Mouse (Mus musculus) layer of hippocampus, postnatal 14 days (tissue): ENCODE data around the gene Fam122a. TPM values are rescaled to one million over a fixed set of nuclear protein-coding genes. Genes with fewer than 3 reads are reported as not detected.

ENCODE experiments used
- DNase-seq, 2 experiments: peaks; one replicate each; pipeline ENCODE4 v3.0.0; 2021 to 2022; ENCODE audit warnings: low spot score in 2 of 2, mixed read lengths in 1 of 2
- total RNA-seq, 2 experiments: library from RNA; stranded (reverse); gene quantifications; 2 replicates each; pipeline ENCODE4 v1.2.3; 2021

Fam122a gene
- total RNA-seq, 2 experiments from 2014 or later, result 34.2 to 34.4 TPM

DNA sequence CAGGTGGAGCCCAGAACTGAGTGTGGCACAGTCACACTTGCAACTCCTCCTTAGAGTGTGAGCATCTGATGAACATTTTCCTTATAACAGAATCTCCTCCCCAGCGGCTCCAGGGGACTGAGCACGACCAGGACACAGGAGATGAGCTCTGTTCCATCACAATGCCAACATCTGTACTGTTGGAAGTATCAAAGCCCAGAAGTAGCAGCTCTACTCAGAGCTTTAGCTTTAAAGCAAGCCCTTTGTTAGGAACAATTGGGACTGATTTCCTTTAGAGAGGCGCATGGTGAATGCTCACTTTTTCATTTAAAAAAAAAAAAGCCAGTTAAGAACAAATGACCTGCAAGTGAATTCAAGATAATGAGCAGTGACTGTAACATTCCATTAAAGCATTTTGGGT is 14.7 kb upstream of the Fam122a start:
- no peak for DNase-seq

DNA sequence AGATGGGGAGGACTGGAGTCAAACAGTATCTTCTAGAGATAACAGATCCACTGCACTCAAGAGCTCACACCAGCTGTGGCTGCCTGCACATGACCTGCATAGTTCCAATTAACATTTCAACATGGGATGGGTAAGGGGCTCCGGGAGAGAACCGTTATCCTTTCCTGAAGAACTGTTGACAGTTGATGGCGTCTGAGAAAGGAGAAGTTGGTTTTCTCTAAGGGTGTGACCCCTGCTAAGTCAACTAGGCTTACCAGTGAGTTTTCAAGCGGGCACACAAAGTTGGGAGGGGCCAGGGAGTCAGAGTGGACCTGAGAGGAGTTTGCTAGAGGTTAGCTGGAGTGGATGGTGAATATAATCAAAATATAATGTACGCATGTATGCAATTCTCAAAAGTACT is 13.1 kb upstream of the Fam122a start:
- no peak for DNase-seq

DNA sequence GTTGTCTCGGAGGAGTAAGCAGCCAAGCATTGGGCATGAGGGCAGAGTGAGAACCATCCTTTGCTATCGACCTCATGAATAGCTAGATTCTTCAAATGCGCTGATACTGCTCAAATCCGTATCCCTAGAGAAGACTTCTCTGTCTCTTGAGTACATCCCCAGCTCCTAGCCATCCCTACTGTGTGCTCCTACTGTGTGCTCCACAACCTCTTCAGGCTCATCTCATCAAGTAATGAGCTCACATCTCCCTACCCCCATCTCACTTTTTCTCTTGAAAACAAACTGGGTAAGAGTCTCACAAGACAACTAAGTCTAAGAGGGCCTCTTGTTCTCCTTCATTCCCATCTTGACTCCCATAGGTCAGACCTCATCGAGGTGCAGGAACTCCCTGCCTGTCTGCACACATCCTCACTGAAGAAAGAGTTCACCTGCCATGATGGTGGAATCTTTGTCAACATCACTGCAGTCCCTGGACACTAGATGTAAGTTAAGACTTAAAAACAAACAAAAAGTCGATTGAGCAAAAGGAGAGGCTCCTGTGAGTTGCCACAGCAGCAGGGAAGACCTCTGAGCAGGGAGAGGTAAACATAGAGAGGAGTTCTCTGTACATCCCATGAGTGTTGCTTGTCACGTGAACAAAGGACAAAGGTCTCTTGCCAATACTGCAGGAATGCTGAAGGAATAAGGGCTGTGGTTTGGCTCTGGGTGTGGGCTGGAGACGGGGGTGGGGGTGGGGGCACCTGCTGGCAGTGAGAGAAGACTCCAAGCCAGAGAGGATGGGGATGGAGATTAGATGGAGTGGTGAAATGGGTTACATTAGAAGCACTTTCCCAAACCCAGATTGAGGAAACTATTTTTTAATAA is 9.5 kb upstream of the Fam122a start:
- no peak for DNase-seq

DNA sequence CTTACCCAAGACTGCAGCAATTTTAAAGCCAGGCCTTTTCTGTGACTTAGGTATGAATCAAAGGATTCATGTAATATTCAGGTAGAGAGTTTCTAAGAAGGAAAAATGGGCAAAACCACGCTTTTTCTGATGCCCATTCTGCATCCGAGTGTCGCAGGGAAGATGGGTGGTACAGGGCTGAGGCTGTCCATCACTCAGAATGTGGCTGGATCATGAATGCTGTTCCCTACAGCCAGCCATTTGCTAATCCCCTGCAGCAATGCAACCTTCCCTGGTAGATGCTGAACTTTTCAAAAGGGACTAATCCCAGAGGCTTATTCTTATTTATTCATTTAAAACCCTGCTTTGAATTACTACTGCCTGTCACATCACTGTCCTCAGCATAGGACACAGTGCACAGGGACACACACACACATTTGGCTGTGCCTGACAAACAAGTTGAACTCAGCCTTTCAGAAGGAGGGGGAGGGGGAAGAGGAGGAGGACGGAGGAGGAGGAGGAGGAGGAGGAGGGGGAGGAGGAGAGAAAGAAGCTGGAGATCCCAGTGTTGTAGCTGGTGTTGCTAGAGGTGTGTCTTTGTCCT is 7.5 kb upstream of the Fam122a start:
- no peak for DNase-seq

DNA sequence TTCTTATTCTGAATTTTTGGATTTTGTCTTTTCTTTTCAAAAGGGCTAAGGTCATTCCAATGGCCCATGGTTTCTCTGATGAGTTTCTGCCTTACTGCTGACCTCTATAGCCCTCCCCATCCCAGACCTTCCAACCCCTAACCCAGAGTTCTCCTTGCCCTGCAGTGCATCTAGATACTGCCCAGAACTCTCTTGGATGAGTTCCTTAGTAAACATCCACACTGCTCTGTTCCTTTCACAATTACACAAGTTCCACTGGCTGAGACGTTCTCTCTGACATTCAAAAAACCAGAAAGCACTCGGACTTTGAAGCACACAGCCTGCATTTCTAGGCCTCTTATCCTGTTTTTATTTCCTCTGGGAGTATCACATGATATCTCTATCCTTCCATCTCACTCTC is 3.8 kb upstream of the Fam122a start:
- DNase-seq, result no peak

DNA sequence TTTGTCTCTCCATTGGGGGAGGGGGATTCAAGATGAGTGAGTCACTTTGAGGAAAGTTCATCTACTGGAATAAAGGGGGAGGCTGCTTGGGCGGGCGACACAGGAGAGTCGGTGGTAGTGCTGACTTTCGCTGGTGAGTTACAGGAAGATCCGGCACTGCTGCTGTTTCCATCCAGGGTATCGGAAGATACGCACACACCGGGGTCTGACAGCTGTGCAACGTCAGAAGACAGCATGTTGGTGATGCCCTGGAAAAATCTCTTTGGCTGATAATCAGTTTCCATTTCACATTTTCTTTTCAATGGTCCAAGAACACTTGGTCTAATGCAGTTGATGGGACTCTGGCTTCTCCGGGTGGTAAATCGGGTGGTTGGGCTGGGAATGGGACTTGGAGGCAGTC is 695 bp downstream of the Fam122a start:
- DNase-seq, result no peak

DNA sequence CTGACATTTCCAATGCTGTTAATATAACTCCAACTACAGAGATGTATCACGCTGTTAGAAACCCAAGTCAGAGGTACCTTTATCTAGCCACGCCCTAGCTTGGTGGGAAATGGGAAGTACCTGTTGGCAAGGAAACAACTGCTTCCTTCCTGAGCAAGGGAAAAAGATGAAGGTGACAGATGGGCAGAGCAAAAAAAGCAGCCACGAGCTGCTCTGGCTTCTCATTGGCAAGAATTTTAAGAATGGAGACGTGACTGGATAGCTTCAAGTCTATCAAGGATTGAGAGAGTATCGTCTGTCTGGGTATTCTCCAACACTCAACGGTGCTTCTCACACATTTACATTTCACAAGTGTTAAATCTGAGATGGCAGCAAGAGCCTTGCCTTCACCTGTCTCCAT is 1.9 kb downstream of the Fam122a start:
- no peak for DNase-seq

DNA sequence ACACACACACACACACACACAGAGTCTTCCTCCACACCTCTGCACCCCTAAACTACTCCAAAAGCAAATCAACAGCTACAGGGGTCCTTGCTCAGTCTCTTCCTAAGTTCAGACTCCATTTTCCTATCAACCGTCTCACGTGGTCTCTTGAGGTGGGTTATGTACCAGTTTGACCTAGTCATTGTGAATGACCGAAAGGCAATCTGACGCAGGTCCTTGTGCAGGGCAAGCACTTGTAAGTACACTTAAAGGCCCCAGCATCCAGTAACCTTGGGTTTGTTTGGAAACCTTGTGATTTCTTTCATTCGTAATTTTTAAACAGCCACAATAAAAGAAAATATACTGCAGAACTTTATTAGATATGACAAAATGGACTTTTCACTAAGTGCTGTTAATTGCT is 4.6 kb downstream of the Fam122a start:
- DNase-seq, result no peak

DNA sequence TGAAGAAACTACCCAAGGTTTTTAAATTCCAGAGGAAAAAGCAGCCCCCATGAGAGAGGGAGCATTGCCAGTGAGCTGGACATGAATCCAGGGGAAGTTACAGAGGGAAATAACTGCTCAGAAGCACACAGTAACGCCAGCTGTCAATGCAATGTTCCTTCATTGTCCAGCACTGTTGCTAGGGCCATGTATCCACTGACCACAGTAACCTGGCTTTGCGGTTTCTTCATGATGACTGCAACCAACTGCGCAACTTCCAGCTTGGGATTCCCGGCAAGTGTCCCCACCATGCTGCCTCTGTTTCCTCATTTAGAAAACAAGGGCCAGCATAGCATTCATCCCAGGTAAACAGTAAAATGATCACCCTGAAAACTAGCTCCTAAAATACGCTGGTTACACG is 5.6 kb downstream of the Fam122a start:
- DNase-seq, result no peak

DNA sequence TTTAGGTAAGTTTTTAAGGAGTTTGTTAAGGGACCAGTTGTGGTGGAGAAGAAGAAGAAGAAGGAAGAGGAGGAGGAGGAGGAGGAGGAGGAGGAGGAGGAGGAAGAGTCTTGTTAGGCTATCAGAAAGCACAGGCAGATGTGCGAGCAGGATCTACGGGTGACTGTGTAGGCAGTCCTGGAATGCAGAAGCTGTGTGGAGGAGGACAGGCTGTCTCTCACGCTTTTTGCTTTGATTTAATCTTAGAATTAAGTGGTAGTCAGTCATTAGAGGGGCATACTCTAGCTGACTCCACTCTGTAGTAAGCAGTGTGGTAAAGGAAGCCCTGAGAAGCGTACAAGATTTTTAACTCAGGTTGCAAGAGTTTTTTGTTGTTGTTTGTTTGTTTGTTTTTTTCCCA is 7.9 kb downstream of the Fam122a start:
- no peak for DNase-seq

DNA sequence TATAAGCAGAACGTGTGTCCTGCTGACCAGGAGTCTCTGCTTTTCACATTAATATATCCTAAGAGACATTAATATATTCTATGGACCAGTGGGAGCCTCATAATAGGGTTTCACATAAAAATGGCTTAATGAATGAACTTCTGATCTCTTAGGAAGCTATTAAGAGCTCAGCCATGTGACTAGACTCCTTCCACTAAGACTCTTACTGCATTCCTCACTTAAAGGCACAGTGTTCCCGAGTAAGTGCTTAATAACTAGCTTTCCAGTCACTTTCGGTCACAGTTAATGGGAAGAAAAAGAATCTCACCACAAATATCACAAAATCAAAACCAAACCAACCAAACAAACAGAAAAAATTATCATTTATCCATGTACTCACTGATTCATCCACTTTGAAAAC is 8.5 kb downstream of the Fam122a start:
- no peak for DNase-seq

DNA sequence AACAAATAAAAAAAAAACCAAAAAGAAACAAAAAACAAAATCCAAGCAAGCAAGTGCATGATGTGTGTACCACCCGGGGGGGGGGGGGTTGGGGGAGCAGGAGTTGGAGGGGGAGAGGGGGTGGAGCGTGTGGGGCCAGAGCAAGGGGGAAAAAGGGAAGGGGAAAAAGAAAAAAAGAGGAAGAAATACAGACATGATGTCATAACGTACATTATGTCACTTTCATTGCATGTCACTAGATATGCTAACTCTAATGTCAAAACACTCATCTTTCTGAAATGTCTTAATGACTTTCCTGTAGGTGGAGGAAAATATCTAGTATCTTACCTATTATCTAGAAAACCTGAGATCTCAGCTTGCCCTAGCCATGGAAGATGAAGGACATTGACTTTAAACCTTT is 14.1 kb downstream of the Fam122a start:
- no peak for DNase-seq

DNA sequence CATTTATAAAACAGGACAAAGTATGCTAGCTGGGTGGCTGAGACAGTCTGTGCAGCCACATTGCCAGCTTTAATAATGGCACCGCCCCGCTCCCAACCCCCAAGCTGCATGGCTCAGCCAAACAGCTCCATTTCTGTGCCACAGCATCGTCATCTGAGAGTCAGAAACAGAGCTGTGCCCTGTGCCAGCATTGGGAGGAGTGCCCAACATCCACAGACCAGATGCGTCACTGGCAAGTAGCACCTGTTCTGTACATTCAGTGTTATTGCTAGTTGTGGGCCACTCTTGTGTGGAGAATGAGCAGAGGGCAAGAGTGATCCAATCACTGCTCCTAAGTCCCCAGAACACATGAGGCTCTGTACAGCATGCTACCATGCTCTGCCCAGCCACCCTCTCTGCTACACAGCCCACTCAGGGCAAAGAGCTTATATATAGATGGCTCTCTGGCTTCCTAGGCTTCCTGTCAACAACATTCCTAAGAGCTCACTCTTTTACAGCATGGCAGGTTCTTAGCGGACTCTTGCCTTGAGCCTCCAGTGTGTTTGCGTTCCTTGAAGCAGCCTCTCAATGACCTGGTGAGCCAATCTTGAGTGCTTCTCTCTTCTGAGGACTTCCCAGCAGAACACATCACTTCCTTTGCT is 20.4 kb downstream of the Fam122a start:
- DNase-seq, result peak; percentile 62 to 80

DNA sequence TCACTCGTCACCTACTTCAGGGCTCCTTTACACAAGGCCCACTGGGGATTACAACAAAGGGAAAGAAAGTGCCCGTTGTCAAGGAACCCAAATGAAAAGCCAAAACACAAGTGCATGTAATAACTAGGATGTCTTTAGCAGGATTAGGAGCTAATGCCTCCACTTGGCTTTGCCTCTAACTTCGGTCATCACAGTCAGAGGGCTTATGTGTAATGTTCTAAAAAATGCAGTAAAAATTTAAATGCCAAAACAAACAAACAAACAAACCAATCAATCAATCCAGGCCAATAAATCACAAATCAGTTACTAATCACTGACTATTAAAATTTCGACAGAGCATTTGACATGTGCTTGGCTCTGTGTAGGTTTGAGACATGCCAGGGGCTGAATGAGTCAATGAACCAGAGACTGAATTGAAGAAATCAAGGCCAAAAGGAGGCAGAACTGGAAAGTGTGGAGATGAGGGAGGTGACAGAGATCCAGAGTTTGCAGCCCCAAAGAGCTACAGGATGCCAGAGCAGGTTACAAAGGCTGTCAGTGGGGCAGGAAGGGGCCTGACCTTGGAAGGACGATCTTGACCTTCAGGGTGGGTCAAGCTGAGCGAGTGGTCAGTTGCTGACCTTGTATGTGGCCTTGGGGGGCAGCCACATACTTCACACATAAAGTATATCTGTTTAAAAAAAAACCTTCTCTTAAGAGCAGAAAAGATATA is 21.8 kb downstream of the Fam122a start:
- no peak for DNase-seq

DNA sequence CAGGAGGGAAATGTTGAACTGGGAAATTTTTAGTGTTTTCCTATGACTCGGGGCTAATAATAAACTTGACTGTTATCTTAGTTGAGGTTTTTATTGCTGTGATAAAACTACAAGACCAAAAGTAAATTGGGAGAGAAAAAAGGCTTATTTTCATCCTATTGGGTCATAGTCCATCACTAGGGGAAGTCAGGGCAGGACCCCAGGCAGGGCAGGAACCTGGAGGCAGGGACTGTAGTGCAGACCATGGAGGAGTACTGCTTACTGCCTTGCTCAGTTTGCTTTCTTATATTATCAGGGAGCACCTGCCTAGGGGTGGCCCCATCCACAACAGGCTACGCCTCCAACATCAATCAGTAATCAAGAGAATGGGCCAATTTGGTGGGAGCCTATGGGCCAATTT is 22.7 kb downstream of the Fam122a start:
- no peak for DNase-seq

DNA sequence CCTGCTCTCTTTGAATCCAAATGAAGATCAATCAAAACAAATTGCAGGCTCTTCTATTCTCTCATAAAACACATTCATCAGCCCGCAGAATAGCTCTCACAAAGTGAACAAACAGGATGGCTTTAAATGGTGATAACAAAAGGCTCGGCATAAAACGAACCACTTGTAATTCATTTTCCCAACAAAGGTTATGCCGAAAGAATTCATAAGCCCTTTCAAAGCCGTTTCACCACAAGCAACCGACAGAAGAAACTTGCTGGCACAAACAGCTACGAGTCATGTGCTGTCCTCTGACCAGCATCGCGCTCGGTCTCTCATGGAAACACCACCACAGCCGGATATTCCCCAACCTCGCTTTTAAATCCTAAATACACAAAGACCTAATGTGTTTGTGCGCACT is 23.8 kb downstream of the Fam122a start:
- DNase-seq, result peak; percentile 36 to 41

DNA sequence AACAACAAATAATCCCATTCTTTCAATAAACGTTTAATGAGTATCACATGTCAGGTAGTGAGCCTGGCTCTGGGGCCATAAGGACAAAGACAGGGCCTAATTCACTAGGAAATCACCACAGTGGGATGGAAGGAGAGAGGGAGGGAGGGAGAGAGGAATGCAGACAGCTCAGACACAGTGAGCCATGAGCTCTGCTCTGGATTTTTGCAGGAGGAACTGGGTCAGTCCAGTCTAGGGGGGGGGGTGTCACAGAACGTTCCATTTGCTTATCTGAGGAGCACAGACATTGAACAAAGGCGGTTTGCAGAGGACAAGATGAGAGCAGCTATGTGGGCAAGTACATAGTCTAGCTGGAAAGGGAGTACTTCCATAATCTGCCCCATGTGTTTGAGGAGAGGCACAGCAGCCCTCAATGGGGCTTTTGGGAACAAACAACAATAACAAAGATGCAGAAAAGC is 24.7 kb downstream of the Fam122a start:
- DNase-seq, result no peak

DNA sequence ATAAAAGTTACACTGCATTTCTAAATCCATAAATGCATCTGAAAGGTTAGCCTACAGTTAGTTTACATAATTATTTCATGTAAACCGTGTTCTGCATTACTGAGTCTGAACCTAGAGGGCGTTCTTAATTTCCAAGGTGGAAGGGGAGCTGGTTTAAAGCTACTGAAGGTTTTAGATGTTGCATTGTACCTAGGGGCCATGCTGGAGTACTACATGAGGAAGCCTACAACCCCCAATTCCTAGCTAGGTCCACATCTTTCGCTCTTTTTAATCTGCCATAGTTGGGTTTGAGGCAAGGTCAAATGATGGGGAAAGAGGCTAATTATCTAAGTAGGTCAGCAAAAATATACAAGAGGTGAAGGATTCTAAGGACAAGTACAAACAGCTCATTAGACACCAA is 25.5 kb downstream of the Fam122a start:
- DNase-seq, result no peak

DNA sequence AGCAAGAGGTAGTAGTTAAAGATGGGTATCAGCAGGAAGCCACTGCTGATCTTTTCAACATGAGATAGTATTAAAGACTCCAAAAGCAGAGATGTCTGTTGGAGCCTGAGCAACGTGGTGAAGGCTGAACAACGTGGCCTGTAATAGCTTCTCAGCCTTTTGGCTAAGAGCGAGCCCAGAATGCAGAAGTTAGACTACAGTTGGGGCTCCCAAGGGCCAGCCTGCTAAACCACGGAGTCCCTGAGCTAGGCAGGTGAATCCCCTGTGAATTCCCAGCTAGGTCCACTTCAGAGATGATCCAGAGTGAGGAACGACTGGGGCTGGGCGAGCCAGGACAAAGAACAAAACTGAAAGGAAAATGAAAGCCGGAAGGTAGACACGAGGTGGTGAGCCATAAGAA is 26.4 kb downstream of the Fam122a start:
- no peak for DNase-seq

DNA sequence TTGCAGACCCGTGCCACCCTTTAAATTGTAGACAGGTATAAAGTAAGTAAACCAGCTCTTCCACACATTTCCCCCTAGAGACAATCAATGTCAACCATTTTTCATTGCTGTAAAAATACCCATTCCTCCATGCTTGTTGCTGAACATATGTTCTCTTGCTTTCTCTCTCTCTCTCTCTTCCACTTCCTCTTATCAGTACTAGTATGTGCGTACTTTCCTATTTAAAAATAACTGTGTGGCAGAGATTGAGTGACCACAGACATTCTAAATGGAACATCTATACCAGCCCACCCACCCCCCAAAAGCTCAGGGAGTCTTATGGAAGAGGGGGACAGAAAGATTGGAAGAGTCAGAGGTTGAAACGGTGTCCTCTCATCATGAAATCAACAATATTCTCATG is 32.8 kb downstream of the Fam122a start:
- DNase-seq, result no peak

DNA sequence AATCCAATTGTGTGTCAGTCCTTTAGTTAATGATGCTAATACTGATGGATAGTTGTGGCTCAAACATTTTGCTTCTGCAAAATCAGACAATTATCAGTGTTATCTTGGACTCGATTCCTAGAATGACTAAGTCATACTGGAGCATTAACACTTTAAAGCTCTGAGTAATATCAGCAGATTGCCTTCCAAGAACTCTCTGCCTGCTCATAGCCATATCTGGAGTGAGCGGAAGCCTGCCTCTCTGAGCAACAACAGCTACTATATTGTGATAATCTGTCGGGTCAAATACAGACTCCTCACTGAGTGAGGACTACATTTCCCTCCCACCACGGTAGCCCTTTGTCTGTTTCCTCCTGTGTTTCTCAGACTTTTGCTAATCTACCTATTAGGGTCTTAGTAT is 37.4 kb downstream of the Fam122a start:
- no peak for DNase-seq

DNA sequence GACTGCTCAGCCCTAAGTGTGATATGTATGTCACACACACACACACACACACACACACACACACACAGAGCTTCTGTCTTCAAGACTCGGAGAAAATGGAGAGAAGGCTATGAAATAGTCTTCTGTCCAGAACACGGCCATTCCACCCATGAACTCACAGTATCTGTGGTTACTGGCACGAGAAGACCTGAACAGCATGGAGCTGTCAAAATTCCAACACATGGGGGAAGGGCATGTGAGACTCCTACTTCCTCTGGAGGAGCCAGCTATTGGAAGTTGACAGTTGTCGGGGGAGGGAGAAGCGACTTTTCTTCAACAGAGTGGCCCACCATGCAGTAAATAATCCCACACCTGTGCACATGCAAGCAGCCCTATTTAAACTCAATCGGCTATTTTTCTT is 42.9 kb downstream of the Fam122a start:
- no peak for DNase-seq
